Mouse (Mus musculus): ENCODE data around the gene Ccdc74a. TPM values are rescaled to one million over a fixed set of nuclear protein-coding genes. Genes with fewer than 3 reads are reported as not detected.

Ccdc74a gene
- polyA plus RNA-seq, 1 experiment from 2014 or later, result 3.5 TPM

DNA sequence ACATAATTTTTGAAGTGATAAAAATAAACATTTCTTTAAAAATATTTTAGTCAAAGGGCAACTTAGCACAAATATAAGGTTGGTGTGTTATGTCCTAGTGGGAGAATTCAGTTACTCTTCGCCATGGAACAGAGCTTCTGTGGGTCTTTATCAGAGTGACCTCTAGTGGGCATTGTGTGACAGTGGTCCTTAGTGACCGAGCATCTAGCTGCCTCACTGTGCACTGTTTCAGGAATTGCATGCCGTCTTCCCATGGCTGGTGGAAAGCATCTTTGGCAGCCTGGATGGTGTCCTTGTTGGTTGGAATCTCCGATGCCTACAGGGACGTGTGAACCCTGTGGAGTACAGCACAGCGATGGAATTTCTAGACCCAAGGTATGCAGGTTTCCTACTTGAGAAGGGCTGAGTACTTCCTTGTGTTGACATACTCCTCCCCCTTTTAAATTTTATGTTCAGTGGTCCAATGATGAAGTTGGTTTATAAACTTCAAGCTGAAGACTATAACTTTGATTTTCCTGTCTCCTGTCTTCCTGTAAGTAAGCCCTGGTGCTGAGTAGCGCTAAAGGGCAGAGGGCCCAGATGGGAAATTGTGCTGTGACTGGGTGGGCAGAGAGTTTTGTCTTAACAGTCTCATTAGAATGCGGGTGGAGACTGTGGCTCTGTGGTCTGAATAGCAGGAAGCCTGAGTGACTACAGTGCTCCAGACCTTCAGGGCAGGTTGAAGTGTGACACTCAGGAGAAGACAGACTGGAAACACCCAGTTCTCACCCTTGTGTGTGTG, 20.6 kb upstream of the Ccdc74a start:
- no peak for ATAC-seq (ENCODE audit: extremely low read depth, insufficient number of reproducible peaks, low FRiP score, low TSS enrichment)
- WGBS, result 68% methylated on average over 8 of the region's 8 CpGs
- no peaks in the 10 kb centered on the region for H3K27me3 ChIP-seq (replicated peaks)
- H3K9ac ChIP-seq, result no peak overlapping the region
- no peak overlapping the region for H3K27ac ChIP-seq (replicated peaks)
- H3K36me3 ChIP-seq, result peaks cover 91% of the 10 kb centered on the region
- H3K4me3 ChIP-seq, result no peak overlapping the region
- H3K4me1 ChIP-seq, result no peaks in the 10 kb centered on the region
- H3K4me2 ChIP-seq, result no peak overlapping the region
- H3K9me3 ChIP-seq, result no peaks in the 10 kb centered on the region

DNA sequence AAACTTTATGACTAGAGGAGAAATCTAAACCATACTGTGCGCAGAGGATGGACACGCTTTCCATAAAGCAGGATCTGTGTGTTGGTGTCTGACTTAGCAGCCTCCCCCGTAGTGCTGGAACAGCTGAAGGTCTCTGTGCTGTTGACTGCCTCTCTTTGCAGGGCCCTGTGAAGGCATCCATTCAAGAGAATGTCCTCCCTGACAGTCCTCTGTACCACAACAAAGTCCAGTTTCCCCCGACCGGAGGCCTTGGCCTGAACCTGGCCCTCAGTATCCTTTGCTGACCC, 20.1 kb upstream of the Ccdc74a start:
- Histone ChIP-seq H3K27me3 (replicated peaks) (no peaks in the 10 kb centered on the region), H3K36me3 (peaks cover 96% of the 10 kb centered on the region), H3K9ac (no peak overlapping the region), H3K9me3 (no peaks in the 10 kb centered on the region), H3K4me2 (no peak overlapping the region), H3K4me3 (no peak overlapping the region), H3K4me1 (no peaks in the 10 kb centered on the region), H3K27ac (replicated peaks) (no peak overlapping the region)
- ATAC-seq (ENCODE audit: extremely low read depth, insufficient number of reproducible peaks, low FRiP score, low TSS enrichment), result no peak
- 87% methylated on average over 5 of the region's 5 CpGs for WGBS

DNA sequence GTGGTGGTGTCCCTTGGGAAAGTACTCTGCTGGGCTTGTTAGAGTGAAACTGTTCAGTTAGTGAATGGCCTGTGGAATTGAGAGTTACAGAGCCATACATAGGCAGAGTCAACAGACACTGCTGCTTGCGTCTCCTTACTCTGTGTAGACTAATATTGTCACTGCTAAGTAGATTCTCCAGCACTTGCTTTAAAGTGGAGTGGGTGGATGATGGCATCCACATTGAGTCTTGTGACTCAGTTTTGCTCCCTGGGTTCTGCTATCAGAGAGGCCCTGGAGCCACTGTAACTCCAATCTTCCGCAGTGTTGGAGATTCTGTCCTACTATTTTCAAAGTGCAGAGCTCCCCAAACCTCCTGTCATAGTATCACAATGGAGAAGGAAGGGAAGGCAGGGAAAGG, 13.7 kb upstream of the Ccdc74a start:
- Histone ChIP-seq H3K27ac (replicated peaks) (no peak overlapping the region), H3K4me1 (peaks cover 22% of the 10 kb centered on the region), H3K9ac (no peak overlapping the region), H3K4me2 (no peak overlapping the region), H3K4me3 (no peak overlapping the region), H3K36me3 (peaks cover 79% of the 10 kb centered on the region), H3K9me3 (no peaks in the 10 kb centered on the region), H3K27me3 (replicated peaks) (no peaks in the 10 kb centered on the region)
- WGBS, result 88% methylated on average over 2 of the region's 2 CpGs
- no peak for ATAC-seq (ENCODE audit: extremely low read depth, insufficient number of reproducible peaks, low FRiP score, low TSS enrichment)

- Histone ChIP-seq H3K36me3 (peaks cover 79% of the 10 kb centered on the region), H3K4me3 (no peak overlapping the region), H3K9ac (no peak overlapping the region), H3K4me1 (peaks cover 31% of the 10 kb centered on the region), H3K27ac (replicated peaks) (no peak overlapping the region), H3K4me2 (no peak overlapping the region), H3K9me3 (no peaks in the 10 kb centered on the region), H3K27me3 (replicated peaks) (no peaks in the 10 kb centered on the region)
- 56% methylated on average over 8 of the region's 8 CpGs for WGBS
- no peak for ATAC-seq (ENCODE audit: extremely low read depth, insufficient number of reproducible peaks, low FRiP score, low TSS enrichment)
Observed at GRCm38 (mm10) chr16:17633481-17634181, 12.6 kb upstream of the Ccdc74a start.

DNA sequence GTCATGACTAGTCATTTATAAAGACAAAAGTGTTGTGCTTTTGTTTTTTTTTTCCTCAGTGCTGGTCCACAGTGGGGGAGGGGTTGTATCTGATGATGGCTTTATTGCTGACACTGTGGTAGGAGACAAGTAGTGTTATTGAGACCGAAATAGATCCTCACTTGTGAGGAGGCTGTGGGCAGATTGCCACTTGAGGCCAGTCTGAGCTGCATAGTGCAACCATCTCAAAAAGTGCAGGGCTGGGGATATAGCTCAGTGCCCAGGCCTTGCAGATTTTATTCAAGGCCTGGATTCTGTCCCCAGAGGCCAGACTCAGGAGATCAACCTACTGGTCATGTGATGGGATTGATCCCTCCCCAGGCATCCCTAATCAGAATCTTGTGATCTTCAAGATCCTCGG, 9.4 kb upstream of the Ccdc74a start:
- H3K4me1 ChIP-seq, result peaks cover 31% of the 10 kb centered on the region
- H3K36me3 ChIP-seq, result peaks cover 78% of the 10 kb centered on the region
- no peaks in the 10 kb centered on the region for H3K9me3 ChIP-seq
- no peak overlapping the region for H3K4me3 ChIP-seq
- H3K9ac ChIP-seq, result no peak overlapping the region
- 47% methylated on average over 2 of the region's 2 CpGs for WGBS
- 0 out of 2 replicates have a peak overlapping the region, but pooled peaks have one; percentile 13 for H3K27ac ChIP-seq (replicated peaks)
- no peak overlapping the region for H3K4me2 ChIP-seq
- no peak for ATAC-seq (ENCODE audit: extremely low read depth, insufficient number of reproducible peaks, low FRiP score, low TSS enrichment)
- no peaks in the 10 kb centered on the region for H3K27me3 ChIP-seq (replicated peaks)

DNA sequence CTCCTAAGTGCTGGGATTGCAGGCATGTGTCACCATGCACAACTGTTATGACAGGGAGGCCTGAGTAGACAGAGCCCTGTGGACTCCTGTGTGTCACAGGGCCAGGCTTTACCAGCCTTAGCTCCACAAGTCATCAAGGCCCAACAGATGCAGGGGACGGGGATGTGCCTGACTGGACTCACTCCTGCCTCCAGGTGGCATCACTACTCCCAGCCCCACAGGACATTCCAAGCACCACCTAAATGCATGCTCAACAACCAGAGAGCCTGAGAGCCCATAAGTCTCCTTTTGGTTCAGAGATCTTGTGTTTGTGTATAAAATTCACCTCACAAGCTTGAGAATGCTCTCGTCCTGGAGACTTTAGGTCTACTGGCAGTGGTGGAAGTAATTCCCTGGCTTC, 8.7 kb upstream of the Ccdc74a start:
- H3K4me2 ChIP-seq, result no peak overlapping the region
- ATAC-seq (ENCODE audit: extremely low read depth, insufficient number of reproducible peaks, low FRiP score, low TSS enrichment), result no peak
- no peak overlapping the region for H3K27ac ChIP-seq (replicated peaks)
- peaks cover 31% of the 10 kb centered on the region for H3K4me1 ChIP-seq
- no peaks in the 10 kb centered on the region for H3K9me3 ChIP-seq
- peaks cover 78% of the 10 kb centered on the region for H3K36me3 ChIP-seq
- no peak overlapping the region for H3K4me3 ChIP-seq
- WGBS, result 77% methylated on average over 2 of the region's 2 CpGs
- no peak overlapping the region for H3K9ac ChIP-seq
- H3K27me3 ChIP-seq (replicated peaks), result no peaks in the 10 kb centered on the region

GRCm38 (mm10) chr16:17638036-17638628, 8.1 kb upstream of the Ccdc74a start:
- WGBS, result 80% methylated on average over 9 of the region's 9 CpGs
- no peak overlapping the region for H3K9ac ChIP-seq
- H3K36me3 ChIP-seq, result peaks cover 78% of the 10 kb centered on the region
- no peak overlapping the region for H3K4me3 ChIP-seq
- H3K27me3 ChIP-seq (replicated peaks), result no peaks in the 10 kb centered on the region
- H3K4me1 ChIP-seq, result peaks cover 31% of the 10 kb centered on the region
- H3K4me2 ChIP-seq, result no peak overlapping the region
- H3K9me3 ChIP-seq, result no peaks in the 10 kb centered on the region
- no peak for ATAC-seq (ENCODE audit: extremely low read depth, insufficient number of reproducible peaks, low FRiP score, low TSS enrichment)
- H3K27ac ChIP-seq (replicated peaks), result no peak overlapping the region; the same call in 1 of the 2 replicates

GRCm38 (mm10) chr16:17639081-17639480, 7.2 kb upstream of the Ccdc74a start:
- WGBS, result 89% methylated on average over 3 of the region's 3 CpGs
- H3K27me3 ChIP-seq (replicated peaks), result no peaks in the 10 kb centered on the region
- ATAC-seq (ENCODE audit: extremely low read depth, insufficient number of reproducible peaks, low FRiP score, low TSS enrichment), result no peak
- H3K4me3 ChIP-seq, result no peak overlapping the region
- peaks cover 78% of the 10 kb centered on the region for H3K36me3 ChIP-seq
- H3K27ac ChIP-seq (replicated peaks), result no peak overlapping the region
- H3K9me3 ChIP-seq, result no peaks in the 10 kb centered on the region
- no peak overlapping the region for H3K4me2 ChIP-seq
- H3K9ac ChIP-seq, result no peak overlapping the region
- peaks cover 31% of the 10 kb centered on the region for H3K4me1 ChIP-seq

- H3K4me1 ChIP-seq, result peaks cover 31% of the 10 kb centered on the region
- peaks cover 75% of the 10 kb centered on the region for H3K36me3 ChIP-seq
- no peak for ATAC-seq (ENCODE audit: extremely low read depth, insufficient number of reproducible peaks, low FRiP score, low TSS enrichment)
- H3K9me3 ChIP-seq, result no peaks in the 10 kb centered on the region
- H3K27ac ChIP-seq (replicated peaks), result no peak overlapping the region
- H3K4me2 ChIP-seq, result no peak overlapping the region
- no peaks in the 10 kb centered on the region for H3K27me3 ChIP-seq (replicated peaks)
- WGBS, result 91% methylated on average over 6 of the region's 6 CpGs
- no peak overlapping the region for H3K9ac ChIP-seq
- H3K4me3 ChIP-seq, result no peak overlapping the region
Observed at GRCm38 (mm10) chr16:17639951-17640350, 6.3 kb upstream of the Ccdc74a start.

GRCm38 (mm10) chr16:17640706-17641105, 5.6 kb upstream of the Ccdc74a start:
- H3K4me1 ChIP-seq, result peaks cover 27% of the 10 kb centered on the region
- no peak overlapping the region for H3K4me3 ChIP-seq
- no peaks in the 10 kb centered on the region for H3K9me3 ChIP-seq
- H3K9ac ChIP-seq, result no peak overlapping the region
- 93% methylated on average over 9 of the region's 9 CpGs for WGBS
- no peak overlapping the region for H3K27ac ChIP-seq (replicated peaks)
- no peaks in the 10 kb centered on the region for H3K27me3 ChIP-seq (replicated peaks)
- no peak overlapping the region for H3K4me2 ChIP-seq
- no peak for ATAC-seq (ENCODE audit: extremely low read depth, insufficient number of reproducible peaks, low FRiP score, low TSS enrichment)
- peaks cover 70% of the 10 kb centered on the region for H3K36me3 ChIP-seq

- H3K27ac ChIP-seq (replicated peaks), result no peak overlapping the region
- H3K36me3 ChIP-seq, result peaks cover 65% of the 10 kb centered on the region
- ATAC-seq (ENCODE audit: extremely low read depth, insufficient number of reproducible peaks, low FRiP score, low TSS enrichment), result no peak
- H3K4me3 ChIP-seq, result no peak overlapping the region
- H3K9me3 ChIP-seq, result no peaks in the 10 kb centered on the region
- H3K4me1 ChIP-seq, result peaks cover 25% of the 10 kb centered on the region
- no peaks in the 10 kb centered on the region for H3K27me3 ChIP-seq (replicated peaks)
- no peak overlapping the region for H3K9ac ChIP-seq
- 79% methylated on average over 6 of the region's 6 CpGs for WGBS
- H3K4me2 ChIP-seq, result no peak overlapping the region
Observed at GRCm38 (mm10) chr16:17641301-17641700, 5.0 kb upstream of the Ccdc74a start.

Measured in heart, embryonic 13.5 days (tissue).